Mouse (Mus musculus): ENCODE results near the gene Zkscan1. TPM values are rescaled to one million over a fixed set of nuclear protein-coding genes. Genes with fewer than 3 reads are reported as not detected.

The Zkscan1 gene
- polyA plus RNA-seq, 1 experiment: 9.0 TPM

- Histone ChIP-seq H3K27ac (ENCODE audit: control insufficient read depth, insufficient read depth, low read depth, low read length, poor library complexity) (no peak overlapping the region), H3K4me3 (replicated peaks; ENCODE audit: control insufficient read depth, low read depth, low read length) (no peak overlapping the region), H3K4me1 (ENCODE audit: control insufficient read depth, insufficient read depth, low read length) (no peaks in the 10 kb centered on the region; the same call in 1 of the 2 replicates)
- TF ChIP-seq POLR2A (IDR thresholded peaks at IDR 0.05; ENCODE audit: borderline replicate concordance, control insufficient read depth, low read depth, low read length) (no peak), CTCF (IDR thresholded peaks at IDR 0.05; ENCODE audit: control insufficient read depth, insufficient read depth, low read length) (no peak)
- WGBS: 32% methylated on average over 2 of the region's 2 CpGs
Observed at GRCm38 (mm10) chr5:138084507-138084906, 377 bp upstream of the Zkscan1 start.

DNA sequence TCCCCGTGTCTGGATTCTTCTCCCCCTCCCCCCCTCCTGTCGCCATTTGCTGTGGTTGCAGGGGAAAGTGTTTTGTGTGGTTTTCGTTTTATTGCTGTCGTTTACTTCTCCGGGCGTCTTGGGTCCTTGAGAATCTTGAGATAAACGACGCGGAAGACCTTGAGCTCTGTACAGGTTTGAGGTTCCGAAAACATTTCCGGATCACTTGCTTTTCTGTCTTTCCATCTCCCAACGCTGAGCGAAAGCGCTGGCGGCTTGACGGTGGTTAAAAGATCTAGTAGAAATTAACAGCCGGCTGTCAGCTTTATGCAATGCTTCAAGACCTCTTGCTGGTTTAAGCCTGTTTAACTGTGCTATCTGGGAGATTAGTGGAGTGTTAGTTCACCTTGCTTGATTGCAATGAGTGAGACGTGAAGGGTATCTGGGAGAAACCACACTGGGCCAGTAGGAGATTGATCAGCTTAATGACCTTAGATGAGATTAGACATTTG is 582 bp downstream of the Zkscan1 start:
- peak overlapping the region; percentile 86 for H3K27ac ChIP-seq (ENCODE audit: control insufficient read depth, insufficient read depth, low read depth, low read length, poor library complexity)
- TF ChIP-seq CTCF (IDR thresholded peaks at IDR 0.05; ENCODE audit: control insufficient read depth, insufficient read depth, low read length) (no peak), POLR2A (IDR thresholded peaks at IDR 0.05; ENCODE audit: borderline replicate concordance, control insufficient read depth, low read depth, low read length) (no peak)
- WGBS: under 1% methylated on average over 18 of the region's 18 CpGs
- H3K4me3 ChIP-seq (replicated peaks; ENCODE audit: control insufficient read depth, low read depth, low read length): peak overlapping the region; percentile 87
- no peaks in the 10 kb centered on the region; the same call in 1 of the 2 replicates for H3K4me1 ChIP-seq (ENCODE audit: control insufficient read depth, insufficient read depth, low read length)

- WGBS: 79% methylated on average over 3 of the region's 3 CpGs
Observed at GRCm38 (mm10) chr5:138086842-138087241, 2.0 kb downstream of the Zkscan1 start.

GRCm38 (mm10) chr5:138088366-138088765 is 3.5 kb downstream of the Zkscan1 start:
- no peak for TF ChIP-seq POLR2A (IDR thresholded peaks at IDR 0.05; ENCODE audit: borderline replicate concordance, control insufficient read depth, low read depth, low read length)
- TF ChIP-seq CTCF (IDR thresholded peaks at IDR 0.05; ENCODE audit: control insufficient read depth, insufficient read depth, low read length): no peak
- no peaks in the 10 kb centered on the region; the same call in 1 of the 2 replicates for H3K4me1 ChIP-seq (ENCODE audit: control insufficient read depth, insufficient read depth, low read length)
- no peak overlapping the region for H3K4me3 ChIP-seq (replicated peaks; ENCODE audit: control insufficient read depth, low read depth, low read length)
- H3K27ac ChIP-seq (ENCODE audit: control insufficient read depth, insufficient read depth, low read depth, low read length, poor library complexity): no peak overlapping the region
- 77% methylated on average over 3 of the region's 3 CpGs for WGBS

More at GRCm38 (mm10) chr5:138086842-138087241, 2.0 kb downstream of the Zkscan1 start:
- no peak overlapping the region for H3K27ac ChIP-seq (ENCODE audit: control insufficient read depth, insufficient read depth, low read depth, low read length, poor library complexity)
- no peak overlapping the region for H3K4me3 ChIP-seq (replicated peaks; ENCODE audit: control insufficient read depth, low read depth, low read length)
- no peaks in the 10 kb centered on the region; the same call in 1 of the 2 replicates for H3K4me1 ChIP-seq (ENCODE audit: control insufficient read depth, insufficient read depth, low read length)
- TF ChIP-seq CTCF (IDR thresholded peaks at IDR 0.05; ENCODE audit: control insufficient read depth, insufficient read depth, low read length) (no peak), POLR2A (IDR thresholded peaks at IDR 0.05; ENCODE audit: borderline replicate concordance, control insufficient read depth, low read depth, low read length) (no peak)

DNA sequence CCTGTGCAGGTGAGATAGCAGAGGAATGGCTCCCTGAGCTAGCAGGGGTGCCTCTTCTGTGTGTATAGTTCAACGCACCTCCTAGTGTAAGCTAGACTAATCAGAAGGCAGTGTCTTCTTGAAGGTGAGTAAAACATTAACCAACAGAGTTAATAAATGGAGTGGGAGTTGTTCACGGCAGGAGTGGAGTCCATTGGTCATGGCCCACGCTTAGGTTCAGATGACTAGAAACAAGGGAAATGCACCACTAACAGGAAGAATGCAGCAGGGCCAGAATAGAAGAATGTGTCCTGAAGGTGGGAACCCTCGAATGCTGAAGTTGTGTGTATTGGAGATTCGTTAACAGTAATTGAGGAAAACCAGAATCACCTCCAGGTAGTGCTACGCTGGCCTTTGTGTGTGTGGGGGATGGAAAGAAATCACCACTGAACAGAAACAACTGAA is 4.2 kb downstream of the Zkscan1 start:
- TF ChIP-seq CTCF (IDR thresholded peaks at IDR 0.05; ENCODE audit: control insufficient read depth, insufficient read depth, low read length) (no peak), POLR2A (IDR thresholded peaks at IDR 0.05; ENCODE audit: borderline replicate concordance, control insufficient read depth, low read depth, low read length) (no peak)
- Histone ChIP-seq H3K27ac (ENCODE audit: control insufficient read depth, insufficient read depth, low read depth, low read length, poor library complexity) (no peak overlapping the region), H3K4me3 (replicated peaks; ENCODE audit: control insufficient read depth, low read depth, low read length) (no peak overlapping the region), H3K4me1 (ENCODE audit: control insufficient read depth, insufficient read depth, low read length) (no peaks in the 10 kb centered on the region; the same call in 1 of the 2 replicates)
- WGBS: 78% methylated on average over 6 of the region's 6 CpGs

DNA sequence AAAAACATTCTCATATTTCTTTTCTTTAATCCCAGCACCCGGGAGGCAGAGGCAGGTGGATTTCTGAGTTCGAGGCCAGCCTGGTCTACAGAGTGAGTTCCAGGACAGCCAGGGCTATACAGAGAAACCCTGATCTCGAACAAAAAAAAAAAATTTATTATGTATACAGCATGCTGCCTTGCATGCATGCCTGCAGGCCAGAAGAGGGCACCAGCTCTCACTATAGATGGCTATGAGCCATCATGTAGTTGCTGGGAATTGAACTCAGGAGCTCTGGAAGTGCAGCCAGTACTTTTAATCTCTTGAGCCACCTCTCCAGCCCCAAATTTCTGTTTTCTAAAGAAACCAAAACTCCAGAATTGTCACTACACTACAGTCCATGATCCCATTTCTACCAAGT is 5.4 kb downstream of the Zkscan1 start:
- TF ChIP-seq POLR2A (IDR thresholded peaks at IDR 0.05; ENCODE audit: borderline replicate concordance, control insufficient read depth, low read depth, low read length) (no peak), CTCF (IDR thresholded peaks at IDR 0.05; ENCODE audit: control insufficient read depth, insufficient read depth, low read length) (peak; percentile 38; the same call in 1 of the 2 replicates)
- Histone ChIP-seq H3K4me3 (replicated peaks; ENCODE audit: control insufficient read depth, low read depth, low read length) (no peak overlapping the region), H3K27ac (ENCODE audit: control insufficient read depth, insufficient read depth, low read depth, low read length, poor library complexity) (no peak overlapping the region), H3K4me1 (ENCODE audit: control insufficient read depth, insufficient read depth, low read length) (no peaks in the 10 kb centered on the region; the same call in 1 of the 2 replicates)
- 62% methylated on average over 3 of the region's 3 CpGs for WGBS

DNA sequence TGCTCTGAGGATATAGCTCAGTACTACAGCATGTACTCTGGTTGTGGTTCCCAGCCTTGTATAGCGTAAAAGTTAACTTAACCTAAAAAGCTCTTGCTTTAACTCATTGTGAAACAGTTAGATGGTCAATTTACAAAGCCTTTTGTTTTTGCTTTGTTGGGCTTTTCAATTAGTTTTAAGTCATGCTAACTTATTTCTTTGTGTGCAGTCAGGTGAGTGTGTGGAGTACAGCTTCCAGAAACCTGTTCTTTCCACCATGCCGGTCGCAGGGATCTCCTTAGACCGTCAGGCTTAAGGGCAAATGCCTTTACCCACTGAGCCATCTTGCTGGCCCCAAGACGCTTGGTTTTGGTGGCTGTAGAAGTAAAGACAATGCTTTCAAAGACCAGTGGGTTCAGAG is 5.9 kb downstream of the Zkscan1 start:
- H3K27ac ChIP-seq (ENCODE audit: control insufficient read depth, insufficient read depth, low read depth, low read length, poor library complexity): no peak overlapping the region
- 90% methylated on average over 5 of the region's 5 CpGs for WGBS
- TF ChIP-seq POLR2A (IDR thresholded peaks at IDR 0.05; ENCODE audit: borderline replicate concordance, control insufficient read depth, low read depth, low read length): no peak
- no peak for TF ChIP-seq CTCF (IDR thresholded peaks at IDR 0.05; ENCODE audit: control insufficient read depth, insufficient read depth, low read length)
- H3K4me1 ChIP-seq (ENCODE audit: control insufficient read depth, insufficient read depth, low read length): no peaks in the 10 kb centered on the region; the same call in 1 of the 2 replicates
- no peak overlapping the region for H3K4me3 ChIP-seq (replicated peaks; ENCODE audit: control insufficient read depth, low read depth, low read length)

DNA sequence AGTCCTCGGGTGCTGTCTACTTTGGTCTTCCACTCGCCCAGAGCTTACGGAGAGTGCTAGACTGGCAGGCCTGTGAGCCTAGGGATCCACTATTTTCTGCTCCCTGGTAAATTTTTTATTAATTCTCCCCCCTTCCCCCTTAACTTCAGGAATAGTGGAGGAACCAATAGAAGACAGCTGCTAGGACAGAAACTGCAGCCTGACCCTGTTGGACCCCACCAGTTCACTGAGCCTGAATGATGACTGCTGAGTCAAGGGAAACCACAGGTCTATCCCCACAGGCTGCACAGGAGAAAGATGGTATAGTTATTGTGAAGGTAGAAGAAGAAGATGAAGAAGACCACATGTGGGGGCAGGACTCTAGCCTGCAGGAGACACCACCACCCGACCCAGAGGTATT is 7.9 kb downstream of the Zkscan1 start:
- H3K4me1 ChIP-seq (ENCODE audit: control insufficient read depth, insufficient read depth, low read length): no peaks in the 10 kb centered on the region; the same call in 1 of the 2 replicates
- TF ChIP-seq CTCF (IDR thresholded peaks at IDR 0.05; ENCODE audit: control insufficient read depth, insufficient read depth, low read length): no peak
- TF ChIP-seq POLR2A (IDR thresholded peaks at IDR 0.05; ENCODE audit: borderline replicate concordance, control insufficient read depth, low read depth, low read length): no peak
- H3K4me3 ChIP-seq (replicated peaks; ENCODE audit: control insufficient read depth, low read depth, low read length): no peak overlapping the region
- no peak overlapping the region for H3K27ac ChIP-seq (ENCODE audit: control insufficient read depth, insufficient read depth, low read depth, low read length, poor library complexity)
- 89% methylated on average over 4 of the region's 4 CpGs for WGBS
